Mouse (Mus musculus) ES-Bruce4 (cell line): ENCODE measurements around the gene Gm20532.

ENCODE experiments used
- CTCF ChIP-seq: IDR thresholded peaks from one replicate; pipeline ENCODE4 v1.8.1; 2011; ENCODE audit warnings: low read depth, low read length
- EP300 ChIP-seq: IDR thresholded peaks from 2 replicates; pipeline ENCODE4 v1.6.1; 2011; ENCODE audit warnings: low read depth, low read length; ENCODE audit not compliant: insufficient read depth

DNA sequence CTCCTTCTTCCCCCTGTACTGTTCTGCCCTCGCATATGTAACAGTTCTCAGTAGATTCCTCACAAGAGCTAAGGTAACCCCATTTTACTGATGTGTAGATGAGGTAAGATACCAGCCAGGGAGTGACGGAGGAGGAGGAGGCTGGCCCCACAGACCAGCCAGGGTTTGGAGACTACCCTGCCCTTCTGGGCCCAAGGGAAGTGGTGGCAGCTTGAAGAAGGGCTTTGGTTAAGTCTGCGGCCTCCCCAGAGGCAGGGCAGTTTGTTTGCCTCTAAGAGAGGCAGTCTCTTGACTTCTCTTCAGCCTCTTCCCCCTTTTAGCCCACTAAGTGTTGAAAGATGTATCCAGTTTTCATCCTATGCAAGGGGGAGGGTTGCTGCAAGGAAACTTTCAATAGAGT, 20.1 kb downstream of the Gm20532 start:
- TF ChIP-seq CTCF, result no peak
- TF ChIP-seq EP300, result no peak
